Mouse (Mus musculus) megakaryocyte progenitor cell, adult 5-6 weeks (primary cell): ENCODE results near the gene Dop1a. TPM values are rescaled to one million over a fixed set of nuclear protein-coding genes. Genes with fewer than 3 reads are reported as not detected.
"Not testable (repeated sequence)": the region's sequence is repeated elsewhere in the genome, so short reads cannot be mapped to it uniquely, and the experiment has no call there.

Experiments used
- ATAC-seq: replicated peaks from 2 replicates; pipeline ENCODE4 v1.8.0; 2016; ENCODE audit warnings: mild to moderate bottlenecking, moderate TSS enrichment, inconsistent platforms; ENCODE audit not compliant: poor library complexity
- total RNA-seq, 2 experiments: library from RNA; stranded (forward) in 1 of 2; stranded (reverse) in 1 of 2; fragments of 157-497, 149-512 nt in 1 of 2; fragments of 200-1000 nt in 1 of 2; gene quantifications; 2 replicates each; pipeline versions ENCODE4 v1.2.3 to v1.2.4; 2015 to 2017

Dop1a gene
- total RNA-seq, 2 experiments from 2014 or later = 13.7 to 32.3 TPM

DNA sequence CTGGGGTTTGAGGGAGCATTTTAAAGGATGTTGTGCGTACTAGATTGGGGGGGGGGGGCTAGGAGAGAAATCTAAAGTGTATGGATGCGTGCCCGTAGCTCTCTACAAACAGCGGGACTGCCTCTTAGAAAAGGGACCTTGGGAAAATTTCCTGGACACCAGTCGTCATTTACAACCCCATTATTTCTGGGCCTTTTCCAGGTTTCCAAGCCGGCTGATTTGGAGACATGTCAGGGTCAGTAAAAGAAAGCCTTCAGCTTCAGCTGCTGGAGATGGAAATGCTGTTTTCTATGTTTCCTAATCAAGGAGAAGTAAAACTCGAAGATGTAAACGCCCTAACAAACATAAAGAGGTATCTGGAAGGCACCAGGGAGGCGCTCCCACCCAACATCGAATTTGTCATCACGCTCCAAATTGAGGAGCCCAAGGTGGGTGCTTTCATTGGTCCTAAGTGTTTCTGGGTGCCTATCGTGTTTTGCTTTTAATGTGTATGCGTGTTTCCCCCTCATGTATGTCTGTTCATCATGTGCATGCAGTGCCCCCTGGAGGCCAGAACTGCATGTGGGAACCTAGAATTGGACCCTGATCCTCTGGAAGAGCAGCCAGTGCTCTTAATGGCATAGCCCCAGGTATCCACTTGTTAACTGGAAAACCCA lies 105.8 kb downstream of the Dop1a start:
- peak; percentile 76 for ATAC-seq

DNA sequence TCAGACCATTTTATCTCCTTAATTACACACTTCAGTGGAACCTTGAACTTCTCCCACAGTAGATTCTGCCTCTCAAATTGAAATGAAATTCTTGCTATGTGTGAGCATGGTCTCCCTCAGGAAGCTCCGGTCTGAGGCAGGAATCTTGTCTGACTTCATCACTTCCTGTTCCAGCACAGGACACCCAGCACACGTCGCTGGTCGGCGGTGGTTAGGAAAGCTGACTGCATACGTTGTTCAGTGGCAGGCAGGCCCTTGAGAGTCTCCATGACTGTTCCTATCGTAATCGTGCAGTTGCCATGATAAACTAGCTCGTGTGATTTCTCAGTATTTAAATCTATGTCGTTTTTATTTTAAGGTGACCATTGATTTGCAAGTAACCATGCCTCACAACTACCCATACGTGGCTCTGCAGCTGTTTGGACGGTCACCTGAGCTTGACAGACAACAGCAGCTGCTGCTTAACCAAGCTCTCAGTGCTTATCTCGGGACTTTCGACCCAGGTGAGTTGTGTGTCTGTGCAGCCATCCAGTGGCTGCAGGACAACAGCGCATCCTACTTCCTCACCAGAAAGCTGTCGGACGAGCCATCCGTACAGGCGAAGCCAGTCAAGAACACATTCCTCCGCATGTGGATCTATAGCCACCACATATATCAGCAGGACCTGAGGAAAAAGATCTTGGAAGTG lies 106.8 kb downstream of the Dop1a start:
- peak; percentile 24 for ATAC-seq

DNA sequence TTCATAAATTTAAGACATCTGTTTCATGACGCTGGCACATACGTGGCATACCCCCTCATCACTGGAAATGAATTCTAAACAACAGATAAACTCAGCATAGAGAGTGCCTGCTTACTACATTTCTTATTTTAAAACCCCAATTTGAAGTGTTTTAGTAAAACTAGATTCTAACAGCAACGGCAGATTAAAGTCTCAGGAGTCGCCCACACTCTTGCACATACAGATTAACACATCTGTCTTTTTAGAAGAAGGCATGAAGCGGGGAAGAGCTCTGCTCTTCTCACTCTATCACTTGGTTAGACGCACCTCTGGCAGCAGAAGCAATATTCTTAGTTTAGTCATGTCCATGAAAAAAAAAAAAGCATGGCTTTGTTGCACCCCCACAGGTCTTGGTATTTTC lies 108.2 kb downstream of the Dop1a start:
- ATAC-seq = no peak

DNA sequence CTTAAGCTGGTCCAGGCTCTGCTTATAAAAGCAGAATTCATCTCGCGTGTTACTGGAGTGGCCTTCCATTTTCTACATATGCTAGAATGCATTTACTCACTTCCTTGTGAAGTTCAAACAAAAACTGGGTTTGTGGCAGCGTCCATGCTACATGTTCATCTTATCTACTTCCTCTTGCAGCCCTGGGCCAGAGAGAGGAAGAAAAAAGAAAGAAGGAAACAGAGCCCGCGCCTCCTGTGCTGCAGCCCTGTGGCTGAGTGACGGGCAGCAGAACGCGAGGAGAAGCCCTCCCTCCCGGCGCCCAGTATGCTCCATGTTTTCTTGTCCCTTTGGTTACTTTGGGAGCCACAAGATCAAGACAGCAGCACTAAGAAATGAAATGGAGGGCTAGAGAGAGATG lies 112.7 kb downstream of the Dop1a start:
- ATAC-seq = peak; percentile 89

DNA sequence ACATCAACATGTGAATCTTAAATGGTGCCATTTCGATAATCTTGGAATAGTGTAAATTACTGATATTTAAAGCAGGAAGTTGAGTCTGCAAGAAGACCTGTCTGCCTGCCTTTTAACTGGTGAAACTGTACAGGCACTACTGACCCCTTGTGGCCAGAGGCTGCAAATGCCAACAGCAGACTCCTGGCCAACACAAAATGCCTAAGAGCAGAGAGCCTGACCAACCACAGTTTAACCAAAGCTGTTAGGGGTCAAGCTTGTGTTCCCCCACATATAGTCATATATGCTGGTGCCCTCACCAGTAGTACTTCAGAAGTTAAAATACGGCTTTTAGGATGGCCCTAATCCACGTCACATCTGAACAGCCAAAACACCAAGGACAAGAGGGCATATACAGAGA lies 116.8 kb downstream of the Dop1a start:
- ATAC-seq = peak; percentile 84

DNA sequence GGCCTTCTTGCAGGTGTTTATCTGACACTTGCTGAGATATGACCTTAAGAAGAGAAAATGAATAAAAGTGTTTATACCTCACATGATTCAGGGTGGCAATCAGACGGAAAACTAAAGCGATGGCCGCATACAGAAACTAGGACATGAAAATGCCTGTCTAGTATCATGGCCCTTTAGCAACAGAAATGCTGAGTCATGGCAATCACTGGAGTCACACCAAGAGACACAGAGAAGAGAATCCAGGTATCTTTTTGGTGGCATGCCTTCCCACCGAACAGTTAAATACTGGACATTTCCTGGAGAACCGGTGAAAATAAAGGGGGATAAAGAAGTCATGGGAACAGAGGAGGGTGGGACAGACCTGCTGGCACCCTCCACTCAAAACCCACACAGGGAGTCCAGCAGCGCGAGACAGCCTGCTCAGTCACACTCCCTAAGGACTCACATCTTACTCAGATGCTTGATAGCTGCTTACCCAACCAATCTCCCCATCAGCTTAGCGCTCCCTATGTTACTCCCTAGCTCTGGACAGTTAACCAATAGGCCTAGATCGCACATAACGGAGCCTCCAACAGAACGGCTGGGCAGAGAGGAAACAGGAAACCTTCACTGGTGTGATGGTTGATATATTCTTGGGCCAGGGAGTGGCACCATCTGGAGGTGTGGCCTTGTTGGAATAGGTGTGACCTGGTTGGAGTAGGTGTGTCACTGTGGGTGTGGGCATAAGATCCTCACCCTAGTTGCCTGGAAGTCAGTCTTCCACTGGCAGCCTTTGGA lies 120.3 kb downstream of the Dop1a start:
- no peak for ATAC-seq

DNA sequence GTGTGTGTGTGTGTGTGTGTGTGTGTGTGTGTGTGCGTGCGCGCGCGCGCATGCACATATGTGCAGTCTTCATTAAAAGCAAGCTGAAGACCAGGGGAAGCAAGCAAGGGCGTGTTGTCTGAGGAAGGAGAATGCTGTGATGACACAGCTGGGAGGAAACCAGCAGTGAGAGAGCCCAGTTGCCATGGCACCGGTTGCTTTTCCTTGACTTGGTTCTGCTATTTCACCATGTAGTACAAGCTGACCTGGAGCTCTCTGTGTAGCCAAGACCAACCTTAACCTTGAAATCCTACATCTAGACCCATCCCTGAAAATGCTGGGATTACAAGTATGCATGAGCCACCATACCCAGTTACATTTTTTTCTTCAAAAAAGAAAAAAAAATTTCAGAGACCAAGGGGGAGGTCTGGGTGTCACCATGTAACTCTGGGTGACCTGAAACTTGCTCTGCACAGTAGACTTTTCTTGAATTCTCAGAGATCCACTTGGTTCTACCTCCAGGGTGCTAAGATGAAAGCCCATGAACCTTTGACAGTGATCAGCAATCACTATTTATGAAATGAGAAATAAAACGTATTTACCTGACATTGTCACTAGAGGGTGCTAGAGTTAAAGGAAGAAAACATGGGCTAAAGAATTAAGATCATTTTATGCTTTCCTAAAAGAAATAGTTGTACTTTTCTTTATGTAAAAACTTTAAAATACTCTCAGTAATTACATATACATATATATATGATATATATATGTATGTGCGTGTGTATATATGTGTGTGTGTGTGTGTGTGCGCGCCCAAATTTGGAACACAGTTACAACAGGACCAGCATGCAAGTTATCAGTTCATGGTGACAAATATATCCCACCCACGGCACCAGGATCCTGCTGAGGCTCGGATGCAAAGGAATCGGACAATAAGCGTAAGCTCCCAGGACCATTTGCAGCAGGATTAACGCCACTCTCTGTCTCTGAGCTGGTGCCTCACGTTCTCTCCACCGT lies 126.0 kb downstream of the Dop1a start:
- ATAC-seq = peak; percentile 97

DNA sequence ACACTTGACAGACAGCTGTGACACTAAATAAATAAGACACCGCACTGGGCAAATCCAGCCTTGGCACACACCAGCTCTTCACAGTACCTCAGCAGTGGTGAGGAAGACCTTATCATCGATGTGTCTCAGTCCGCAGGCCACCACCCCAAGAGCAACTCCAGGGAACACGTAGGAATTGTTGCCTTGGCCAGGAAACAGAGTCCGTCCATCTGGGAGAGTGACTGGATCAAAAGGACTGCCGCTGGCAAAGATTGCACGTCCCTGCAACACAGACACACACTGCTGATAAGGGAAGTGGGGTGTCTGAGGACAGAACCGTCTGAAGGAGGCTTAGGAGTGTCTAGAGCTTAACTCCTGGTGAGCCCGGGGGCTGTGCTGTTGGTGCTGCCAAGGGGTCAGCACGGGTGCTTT lies 127.4 kb downstream of the Dop1a start:
- not testable (repeated sequence) for ATAC-seq

DNA sequence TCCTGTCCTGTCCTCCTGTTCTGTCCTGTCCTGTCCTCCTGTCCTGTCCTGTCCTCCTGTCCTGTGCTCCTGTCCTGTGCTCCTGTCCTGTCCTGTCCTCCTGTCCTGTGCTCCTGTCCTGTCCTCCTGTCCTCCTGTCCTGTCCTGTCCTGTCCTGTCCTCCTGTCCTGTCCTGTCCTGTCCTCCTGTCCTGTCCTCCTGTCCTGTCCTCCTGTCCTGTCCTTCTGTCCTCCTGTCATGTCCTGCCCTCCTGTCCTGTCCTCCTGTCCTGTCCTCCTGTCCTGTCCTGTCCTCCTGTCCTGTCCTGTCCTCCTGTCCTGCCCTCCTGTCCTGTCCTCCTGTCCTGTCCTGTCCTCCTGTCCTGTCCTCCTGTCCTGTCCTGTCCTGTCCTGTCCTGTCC lies 130.0 kb downstream of the Dop1a start:
- not testable (repeated sequence) for ATAC-seq

DNA sequence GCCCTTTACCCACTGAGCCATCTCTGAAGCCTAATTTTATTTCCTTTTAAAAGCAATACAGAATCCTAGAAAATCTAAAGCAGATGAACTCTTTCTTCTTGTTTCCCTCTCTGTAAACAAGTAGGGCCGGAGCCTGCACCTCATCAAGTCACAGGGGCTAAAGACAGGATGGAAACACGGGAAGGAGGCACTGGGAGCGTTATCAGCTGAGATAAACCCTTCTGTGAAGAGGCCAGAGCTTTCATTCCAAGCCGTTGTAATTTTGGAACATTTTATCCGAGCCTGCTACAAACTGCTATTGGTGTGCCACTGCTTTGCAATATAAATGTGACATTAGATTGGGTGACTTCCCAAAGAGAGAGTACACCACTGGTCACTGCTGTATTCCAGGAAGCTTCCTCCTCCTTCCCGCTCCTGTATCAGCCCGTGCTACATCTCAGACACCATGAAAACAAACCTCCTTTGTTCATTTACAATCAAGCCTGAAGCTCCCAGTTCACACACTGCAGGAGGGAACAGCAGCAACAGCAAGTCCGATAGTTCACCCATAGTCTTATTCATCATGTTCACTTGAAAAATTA lies 132.9 kb downstream of the Dop1a start:
- no peak for ATAC-seq

Other genes with a start within 250 kb of the Dop1a start
- 3.9 and 5.2 TPM in 2 replicates for gene Ube2cbp, start 2.2 kb upstream of the Dop1a start, total RNA-seq (2015)
- gene Ube2cbp, start 2.2 kb upstream of the Dop1a start, total RNA-seq (2017) = 2.9 and 4.0 TPM in 2 replicates
- 27.0 and 31.0 TPM in 2 replicates for gene Pgm3, start 104.7 kb downstream of the Dop1a start, total RNA-seq (2015)
- gene Pgm3, start 104.7 kb downstream of the Dop1a start, total RNA-seq (2017) = 25.1 and 31.6 TPM in 2 replicates
- gene Rwdd2a, start 104.8 kb downstream of the Dop1a start, total RNA-seq (2015) = 4.9 and 6.3 TPM in 2 replicates
- gene Rwdd2a, start 104.8 kb downstream of the Dop1a start, total RNA-seq (2017) = 2.5 and 5.7 TPM in 2 replicates
- 0.30 TPM in 1 of 2 replicates, not detected in the other for gene Me1, start 228.8 kb downstream of the Dop1a start, total RNA-seq (2015)
- gene Me1, start 228.8 kb downstream of the Dop1a start, total RNA-seq (2017) = 0.34 TPM in 1 of 2 replicates, not detected in the other